In genomic region chr2:91069306-91070000, GRCm38 (mm10) we compare ENCODE assay signal across 8 mouse cellular contexts. TPM values are rescaled to one million over a fixed set of nuclear protein-coding genes. Genes with fewer than 3 reads are reported as not detected.
DNase-seq lines count a peak whose midpoint lies in the region; ATAC-seq and TF ChIP-seq lines count a peak whose summit lies in the region.

No protein-coding gene starts in this region.

- peak overlapping the region; percentile 77 for H3K4me2 ChIP-seq in heart, embryonic 12.5 days
- H3K4me2 ChIP-seq in liver, embryonic 16.5 days (ENCODE audit: low read depth, low read length), result peak overlapping the region; percentile 94
- peak overlapping the region; percentile 84 for H3K4me2 ChIP-seq in stomach, postnatal 0 days (replicated peaks; ENCODE audit: low read depth)

- H3K9ac ChIP-seq in heart, embryonic 12.5 days, result peak overlapping the region; percentile 67
- H3K9ac ChIP-seq in liver, embryonic 16.5 days (ENCODE audit: low read depth, low read length), result peak overlapping the region; percentile 79
- peak overlapping the region; percentile 73 for H3K9ac ChIP-seq in stomach, postnatal 0 days (ENCODE audit: low read length)

- ATAC-seq in heart, embryonic 12.5 days (ENCODE audit: insufficient number of reproducible peaks, low FRiP score), result peak; percentile 0; the same call in 1 of the 2 replicates
- ATAC-seq in liver, embryonic 16.5 days (ENCODE audit: low read depth), result no peak
- ATAC-seq in stomach, postnatal 0 days (ENCODE audit: low FRiP score, low TSS enrichment), result no peak

- DNase-seq in heart, adult 8-10 months (ENCODE audit: low spot score), result no peak
- peak; percentile 50 for DNase-seq in adipocyte (ENCODE audit: low spot score)
- peak; percentile 58 for DNase-seq in hindbrain, embryonic 10.5 days (ENCODE audit: low spot score)
- no peak for DNase-seq in stomach, postnatal 0 days (ENCODE audit: low spot score)
- no peak for DNase-seq in right cerebral cortex, adult 2 months (ENCODE audit: low spot score in 2 of 2)
- no peak for DNase-seq in gastrocnemius, adult 8-10 months (ENCODE audit: low spot score in 2 of 2)

- peak overlapping the region; percentile 80 for H3K27ac ChIP-seq in heart, embryonic 12.5 days (ENCODE audit: poor library complexity, severe bottlenecking)
- H3K27ac ChIP-seq in hindbrain, embryonic 10.5 days, result peak overlapping the region; percentile 93
- H3K27ac ChIP-seq in liver, embryonic 16.5 days (ENCODE audit: low read length), result peak overlapping the region; percentile 80
- peak overlapping the region; percentile 86 for H3K27ac ChIP-seq in stomach, postnatal 0 days (replicated peaks)

- H3K36me3 ChIP-seq in heart, embryonic 12.5 days, result peaks cover 24% of the 10 kb centered on the region
- H3K36me3 ChIP-seq in hindbrain, embryonic 10.5 days, result peaks cover 27% of the 10 kb centered on the region
- H3K36me3 ChIP-seq in liver, embryonic 16.5 days (ENCODE audit: control insufficient read depth, insufficient read depth), result peaks cover 3% of the 10 kb centered on the region; the same call in 1 of the 2 replicates
- peaks cover 5% of the 10 kb centered on the region; the same call in 1 of the 2 replicates for H3K36me3 ChIP-seq in stomach, postnatal 0 days (ENCODE audit: control insufficient read depth, insufficient read depth, low read length)

- no peak for TF ChIP-seq CTCF in stomach, postnatal 0 days (IDR thresholded peaks at IDR 0.05; ENCODE audit: low read depth)

- H3K4me3 ChIP-seq in heart, embryonic 12.5 days, result peak overlapping the region; percentile 70
- peak overlapping the region; percentile 77 for H3K4me3 ChIP-seq in hindbrain, embryonic 10.5 days
- H3K4me3 ChIP-seq in liver, embryonic 16.5 days (ENCODE audit: low read depth, low read length), result peak overlapping the region; percentile 80
- peak overlapping the region; percentile 68 for H3K4me3 ChIP-seq in stomach, postnatal 0 days (ENCODE audit: low read depth, low read length)

- no peaks in the 10 kb centered on the region for H3K27me3 ChIP-seq in heart, embryonic 12.5 days (replicated peaks)
- H3K27me3 ChIP-seq in hindbrain, embryonic 10.5 days (ENCODE audit: insufficient read depth, poor library complexity, severe bottlenecking), result no peaks in the 10 kb centered on the region
- H3K27me3 ChIP-seq in liver, embryonic 16.5 days (ENCODE audit: control insufficient read depth, insufficient read depth, low read depth, low read length), result no peaks in the 10 kb centered on the region
- no peaks in the 10 kb centered on the region for H3K27me3 ChIP-seq in stomach, postnatal 0 days (ENCODE audit: control insufficient read depth, insufficient read depth, low read length)

- 5% methylated on average over 14 of the region's 14 CpGs for WGBS in heart, embryonic 12.5 days
- WGBS in hindbrain, embryonic 10.5 days, result 11% methylated on average over 14 of the region's 14 CpGs
- WGBS in liver, embryonic 16.5 days (ENCODE audit: insufficient replicate concordance), result 9% methylated on average over 14 of the region's 14 CpGs
- 4% methylated on average over 14 of the region's 14 CpGs for WGBS in stomach, postnatal 0 days

- no peaks in the 10 kb centered on the region for H3K9me3 ChIP-seq in heart, embryonic 12.5 days (replicated peaks)
- H3K9me3 ChIP-seq in hindbrain, embryonic 10.5 days, result no peaks in the 10 kb centered on the region
- no peaks in the 10 kb centered on the region for H3K9me3 ChIP-seq in liver, embryonic 16.5 days (replicated peaks; ENCODE audit: control insufficient read depth, low read length)
- H3K9me3 ChIP-seq in stomach, postnatal 0 days (ENCODE audit: control insufficient read depth, low read length), result no peaks in the 10 kb centered on the region

- H3K4me1 ChIP-seq in heart, embryonic 12.5 days (replicated peaks), result peaks cover 24% of the 10 kb centered on the region
- H3K4me1 ChIP-seq in hindbrain, embryonic 10.5 days (replicated peaks), result peaks cover 45% of the 10 kb centered on the region
- peaks cover 24% of the 10 kb centered on the region for H3K4me1 ChIP-seq in liver, embryonic 16.5 days (ENCODE audit: control insufficient read depth, low read depth, low read length)
- peaks cover 7% of the 10 kb centered on the region for H3K4me1 ChIP-seq in stomach, postnatal 0 days (replicated peaks; ENCODE audit: control insufficient read depth, insufficient read depth)

- TF ChIP-seq EP300 in stomach, postnatal 0 days (optimal IDR thresholded peaks at IDR 0.05), result no peak

RNA-seq across cellular contexts. Expression of gene Slc39a13, which starts 0.8 kb away (rescaled TPM):
- polyA plus RNA-seq in heart, embryonic 12.5 days (2016; fragmentation: Nextera tagmentation; extraction: Ambion mirVana), result 42.5 and 44.3 TPM in 2 replicates
- 10 to 100 TPM; 19.0 to 26.0 (median 23.6) TPM for total RNA-seq in heart, adult 8-10 months (2022)
- 21.3 and 25.8 TPM in 2 replicates for polyA plus RNA-seq in hindbrain, embryonic 10.5 days (2016; fragmentation: Nextera tagmentation; extraction: Ambion mirVana)
- polyA plus RNA-seq in liver, embryonic 16.5 days (2015; fragmentation: Nextera tagmentation; extraction: Ambion mirVana), result 10.4 and 12.2 TPM in 2 replicates
- 19.1 and 19.4 TPM in 2 replicates for polyA plus RNA-seq in stomach, postnatal 0 days (2015; fragmentation: Nextera tagmentation; extraction: Ambion mirVana)
- total RNA-seq in gastrocnemius, adult 8-10 months (2022), result 10 to 100 TPM; 19.9 to 21.4 (median 20.9) TPM

RNA-seq across cellular contexts. Expression of gene Spi1, which starts 12.7 kb away (rescaled TPM):
- polyA plus RNA-seq in heart, embryonic 12.5 days (2016; fragmentation: Nextera tagmentation; extraction: Ambion mirVana), result 3.0 and 3.1 TPM in 2 replicates
- 1 to 10 TPM; 2.8 to 6.1 (median 3.2) TPM for total RNA-seq in heart, adult 8-10 months (2022)
- polyA plus RNA-seq in hindbrain, embryonic 10.5 days (2016; fragmentation: Nextera tagmentation; extraction: Ambion mirVana), result 4.3 TPM in 2 replicates
- polyA plus RNA-seq in liver, embryonic 16.5 days (2015; fragmentation: Nextera tagmentation; extraction: Ambion mirVana), result 16.6 and 18.2 TPM in 2 replicates
- 6.4 and 7.0 TPM in 2 replicates for polyA plus RNA-seq in stomach, postnatal 0 days (2015; fragmentation: Nextera tagmentation; extraction: Ambion mirVana)
- total RNA-seq in gastrocnemius, adult 8-10 months (2022), result under 1 TPM in 3 of 4 experiments, not detected in 1; 0.40 to 0.56 (median 0.44) TPM

RNA-seq across cellular contexts. Expression of gene Psmc3, which starts 15.6 kb away (rescaled TPM):
- 245 and 252 TPM in 2 replicates for polyA plus RNA-seq in heart, embryonic 12.5 days (2016; fragmentation: Nextera tagmentation; extraction: Ambion mirVana)
- 100 to 1,000 TPM; 192 to 274 (median 220) TPM for total RNA-seq in heart, adult 8-10 months (2022)
- 341 and 347 TPM in 2 replicates for polyA plus RNA-seq in hindbrain, embryonic 10.5 days (2016; fragmentation: Nextera tagmentation; extraction: Ambion mirVana)
- 130 and 133 TPM in 2 replicates for polyA plus RNA-seq in liver, embryonic 16.5 days (2015; fragmentation: Nextera tagmentation; extraction: Ambion mirVana)
- polyA plus RNA-seq in stomach, postnatal 0 days (2015; fragmentation: Nextera tagmentation; extraction: Ambion mirVana), result 203 and 211 TPM in 2 replicates
- total RNA-seq in gastrocnemius, adult 8-10 months (2022), result 100 to 1,000 TPM; 199 to 280 (median 234) TPM

RNA-seq across cellular contexts. Expression of gene Rapsn, which starts 34.0 kb away (rescaled TPM):
- 17.2 and 17.8 TPM in 2 replicates for polyA plus RNA-seq in heart, embryonic 12.5 days (2016; fragmentation: Nextera tagmentation; extraction: Ambion mirVana)
- total RNA-seq in heart, adult 8-10 months (2022), result 10 to 100 TPM; 15.4 to 19.4 (median 16.4) TPM
- polyA plus RNA-seq in hindbrain, embryonic 10.5 days (2016; fragmentation: Nextera tagmentation; extraction: Ambion mirVana), result 0.41 and 1.7 TPM in 2 replicates
- polyA plus RNA-seq in liver, embryonic 16.5 days (2015; fragmentation: Nextera tagmentation; extraction: Ambion mirVana), result 0.99 and 1.0 TPM in 2 replicates
- 1.3 and 1.8 TPM in 2 replicates for polyA plus RNA-seq in stomach, postnatal 0 days (2015; fragmentation: Nextera tagmentation; extraction: Ambion mirVana)
- total RNA-seq in gastrocnemius, adult 8-10 months (2022), result 10 to 100 TPM; 28.6 to 33.9 (median 30.9) TPM

RNA-seq across cellular contexts. Expression of gene Mybpc3, which starts 48.5 kb away (rescaled TPM):
- 1,039 and 1,047 TPM in 2 replicates for polyA plus RNA-seq in heart, embryonic 12.5 days (2016; fragmentation: Nextera tagmentation; extraction: Ambion mirVana)
- 1,000 to 10,000 TPM; 1,514 to 2,177 (median 1,722) TPM for total RNA-seq in heart, adult 8-10 months (2022)
- 0.32 TPM in 1 of 2 replicates, not detected in the other for polyA plus RNA-seq in hindbrain, embryonic 10.5 days (2016; fragmentation: Nextera tagmentation; extraction: Ambion mirVana)
- polyA plus RNA-seq in liver, embryonic 16.5 days (2015; fragmentation: Nextera tagmentation; extraction: Ambion mirVana), result 0.07 and 0.08 TPM in 2 replicates
- 0.02 and 0.07 TPM in 2 replicates for polyA plus RNA-seq in stomach, postnatal 0 days (2015; fragmentation: Nextera tagmentation; extraction: Ambion mirVana)
- under 1 TPM; 0.29 to 0.36 (median 0.31) TPM for total RNA-seq in gastrocnemius, adult 8-10 months (2022)

Comparison
In these comparisons a context has a peak if more than half of its experiments do, and no peak if none do; other contexts are left out.
1. DNase-seq: peak in adipocyte (single experiment) and hindbrain, embryonic 10.5 days (single experiment); none in heart, adult 8-10 months (single experiment), stomach, postnatal 0 days (single experiment), right cerebral cortex, adult 2 months (0 of 2) and gastrocnemius, adult 8-10 months (0 of 2).
2. Peak in every context shown above with its lines, with median percentiles within 50 percentile points of each other: H3K27ac ChIP-seq, H3K4me2 ChIP-seq, H3K4me3 ChIP-seq and H3K9ac ChIP-seq.